ENCODE assay signal across 21 mouse cellular contexts in the genomic region with DNA sequence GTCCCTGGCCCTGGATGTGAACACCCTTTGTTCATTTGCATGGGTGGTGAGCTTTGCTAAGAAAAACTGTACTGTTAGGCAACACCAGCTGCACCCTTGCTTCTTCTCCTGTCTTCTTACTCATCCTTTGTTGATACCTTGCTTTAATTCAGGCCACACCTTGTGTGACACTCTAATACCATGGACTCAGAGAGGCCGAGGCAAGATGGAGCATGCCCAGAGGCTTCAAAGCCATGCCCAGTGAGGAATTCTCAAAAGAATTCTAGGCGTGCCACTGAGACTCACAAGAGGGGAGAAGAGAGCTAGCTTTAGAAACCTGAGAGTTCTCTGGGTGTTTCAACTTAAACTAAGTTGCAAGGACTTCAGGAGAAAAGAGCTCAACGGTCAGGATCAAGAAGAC. TPM values are rescaled to one million over a fixed set of nuclear protein-coding genes. Genes with fewer than 3 reads are reported as not detected.
A peak's percentile ranks its signal among the peaks of the same experiment; 100 is the strongest.
DNase-seq lines count a peak whose midpoint lies in the region; ATAC-seq and TF ChIP-seq lines count a peak whose summit lies in the region.
"Had no signal": no experiment of that assay in that cellular context is flagged by ENCODE, and none has a peak within 500 bp of the region (broad histone marks: within the 10 kb centered on the region; RNA-seq: fewer than 3 reads in every experiment).

No protein-coding gene starts in this region.

- H3K27ac ChIP-seq in forebrain, embryonic 15.5 days (replicated peaks) = peak overlapping the region; percentile 56
- no peak overlapping the region for H3K27ac ChIP-seq in forebrain, embryonic 14.5 days (ENCODE audit: low read depth, low read length)
- H3K27ac ChIP-seq in limb, embryonic 11.5 days (replicated peaks; ENCODE audit: low read depth, low read length) = no peak overlapping the region
- no peak overlapping the region for H3K27ac ChIP-seq in limb, embryonic 10.5 days
- H3K27ac ChIP-seq in stomach, postnatal 0 days (replicated peaks) = peak overlapping the region; percentile 19; the same call in 1 of the 2 replicates
- H3K27ac ChIP-seq: forebrain, embryonic 13.5 days; heart, embryonic 13.5 days; hindbrain, embryonic 12.5 days had no signal

- 77% methylated on average over 3 of the region's 3 CpGs for WGBS in forebrain, embryonic 15.5 days
- WGBS in forebrain, embryonic 14.5 days = 80% methylated on average over 3 of the region's 3 CpGs
- WGBS in limb, embryonic 11.5 days = 69% methylated on average over 3 of the region's 3 CpGs
- WGBS in limb, embryonic 10.5 days = 67% methylated on average over 3 of the region's 3 CpGs
- WGBS in stomach, postnatal 0 days = 51% methylated on average over 3 of the region's 3 CpGs

- DNase-seq in forebrain, embryonic 14.5 days (ENCODE audit: low spot score) = no peak
- peak; percentile 21 for DNase-seq in limb, embryonic 11.5 days (ENCODE audit: low spot score)
- DNase-seq in limb, embryonic 10.5 days (ENCODE audit: low spot score) = no peak
- DNase-seq in ZHBTc4 (ENCODE audit: low read depth, low spot score) = peak; percentile 81
- DNase-seq in stomach, postnatal 0 days (ENCODE audit: low spot score) = no peak
- DNase-seq in left cerebral cortex, postnatal 4 days = no peak
- DNase-seq in cerebellum, postnatal 10 days = no peak
- DNase-seq: adrenal gland, postnatal 10 days; cerebellum, adult 11 months; cerebellum, adult 9-10 months; cerebellum, postnatal 36 days; gastrocnemius, postnatal 14 days; heart, postnatal 4 days; kidney, adult 11 months had no signal

- H3K27me3 ChIP-seq in forebrain, embryonic 15.5 days = no peaks in the 10 kb centered on the region
- H3K27me3 ChIP-seq in forebrain, embryonic 14.5 days (replicated peaks; ENCODE audit: control insufficient read depth, insufficient read depth, low read length) = no peaks in the 10 kb centered on the region
- no peaks in the 10 kb centered on the region for H3K27me3 ChIP-seq in limb, embryonic 11.5 days (ENCODE audit: control insufficient read depth, insufficient read depth, low read length)
- H3K27me3 ChIP-seq in limb, embryonic 10.5 days (ENCODE audit: low read depth, poor library complexity, severe bottlenecking) = no peaks in the 10 kb centered on the region
- no peaks in the 10 kb centered on the region for H3K27me3 ChIP-seq in stomach, postnatal 0 days (ENCODE audit: control insufficient read depth, insufficient read depth, low read length)
- H3K27me3 ChIP-seq: CH12.LX; forebrain, embryonic 13.5 days; heart, embryonic 13.5 days; hindbrain, embryonic 12.5 days had no signal

- no peak overlapping the region for H3K4me2 ChIP-seq in forebrain, embryonic 15.5 days (replicated peaks)
- no peak overlapping the region for H3K4me2 ChIP-seq in forebrain, embryonic 14.5 days (ENCODE audit: low read length)
- no peak overlapping the region for H3K4me2 ChIP-seq in limb, embryonic 11.5 days (ENCODE audit: low read depth, severe bottlenecking)
- no peak overlapping the region for H3K4me2 ChIP-seq in stomach, postnatal 0 days (replicated peaks; ENCODE audit: low read depth)
- H3K4me2 ChIP-seq: forebrain, embryonic 13.5 days; heart, embryonic 13.5 days; hindbrain, embryonic 12.5 days had no signal

- no peaks in the 10 kb centered on the region for H3K9me3 ChIP-seq in forebrain, embryonic 15.5 days
- no peaks in the 10 kb centered on the region for H3K9me3 ChIP-seq in forebrain, embryonic 14.5 days (replicated peaks; ENCODE audit: control insufficient read depth, low read length)
- no peaks in the 10 kb centered on the region for H3K9me3 ChIP-seq in limb, embryonic 11.5 days (ENCODE audit: control insufficient read depth, low read length)
- no peaks in the 10 kb centered on the region for H3K9me3 ChIP-seq in limb, embryonic 10.5 days (replicated peaks)
- H3K9me3 ChIP-seq in stomach, postnatal 0 days (ENCODE audit: control insufficient read depth, low read length) = no peaks in the 10 kb centered on the region
- H3K9me3 ChIP-seq: forebrain, embryonic 13.5 days; heart, embryonic 13.5 days; hindbrain, embryonic 12.5 days had no signal

- H3K9ac ChIP-seq in forebrain, embryonic 15.5 days (replicated peaks) = no peak overlapping the region
- H3K9ac ChIP-seq in forebrain, embryonic 14.5 days (ENCODE audit: low read length) = no peak overlapping the region
- H3K9ac ChIP-seq in limb, embryonic 11.5 days (ENCODE audit: low read length) = no peak overlapping the region
- no peak overlapping the region for H3K9ac ChIP-seq in stomach, postnatal 0 days (ENCODE audit: low read length)
- H3K9ac ChIP-seq: forebrain, embryonic 13.5 days; heart, embryonic 13.5 days; hindbrain, embryonic 12.5 days had no signal

- peak; percentile 25; the same call in 1 of the 2 replicates for TF ChIP-seq CTCF in stomach, postnatal 0 days (IDR thresholded peaks at IDR 0.05; ENCODE audit: low read depth)

- no peak overlapping the region for H3K4me3 ChIP-seq in forebrain, embryonic 15.5 days
- H3K4me3 ChIP-seq in forebrain, embryonic 14.5 days (ENCODE audit: low read depth, low read length) = no peak overlapping the region
- no peak overlapping the region for H3K4me3 ChIP-seq in limb, embryonic 11.5 days (ENCODE audit: low read depth, low read length)
- H3K4me3 ChIP-seq in limb, embryonic 10.5 days = no peak overlapping the region
- H3K4me3 ChIP-seq in stomach, postnatal 0 days (ENCODE audit: low read depth, low read length) = no peak overlapping the region
- H3K4me3 ChIP-seq: forebrain, embryonic 13.5 days; heart, embryonic 13.5 days; hindbrain, embryonic 12.5 days had no signal

- H3K36me3 ChIP-seq in forebrain, embryonic 15.5 days = no peaks in the 10 kb centered on the region
- H3K36me3 ChIP-seq in forebrain, embryonic 14.5 days (ENCODE audit: control insufficient read depth, insufficient read depth, low read length) = no peaks in the 10 kb centered on the region
- no peaks in the 10 kb centered on the region for H3K36me3 ChIP-seq in limb, embryonic 11.5 days (ENCODE audit: control insufficient read depth, insufficient read depth, low read length)
- no peaks in the 10 kb centered on the region for H3K36me3 ChIP-seq in limb, embryonic 10.5 days
- no peaks in the 10 kb centered on the region for H3K36me3 ChIP-seq in stomach, postnatal 0 days (ENCODE audit: control insufficient read depth, insufficient read depth, low read length)
- H3K36me3 ChIP-seq: heart, embryonic 13.5 days; hindbrain, embryonic 12.5 days had no signal

- ATAC-seq in forebrain, embryonic 15.5 days (replicated peaks) = no peak
- ATAC-seq in forebrain, embryonic 14.5 days = no peak
- ATAC-seq in limb, embryonic 11.5 days (ENCODE audit: insufficient number of reproducible peaks, low FRiP score, low TSS enrichment, low read depth) = no peak
- no peak for ATAC-seq in stomach, postnatal 0 days (ENCODE audit: low FRiP score, low TSS enrichment)
- ATAC-seq: hindbrain, embryonic 16.5 days; inflammation-experienced regulatory T-cells, adult 6 months had no signal

- TF ChIP-seq EP300 in stomach, postnatal 0 days (optimal IDR thresholded peaks at IDR 0.05) = no peak

- no peaks in the 10 kb centered on the region for H3K4me1 ChIP-seq in forebrain, embryonic 15.5 days
- H3K4me1 ChIP-seq in forebrain, embryonic 14.5 days (ENCODE audit: control insufficient read depth, insufficient read depth, low read length) = no peaks in the 10 kb centered on the region
- H3K4me1 ChIP-seq in limb, embryonic 11.5 days (ENCODE audit: control insufficient read depth, insufficient read depth, low read length) = no peaks in the 10 kb centered on the region
- no peaks in the 10 kb centered on the region for H3K4me1 ChIP-seq in limb, embryonic 10.5 days
- no peaks in the 10 kb centered on the region for H3K4me1 ChIP-seq in stomach, postnatal 0 days (replicated peaks; ENCODE audit: control insufficient read depth, insufficient read depth)
- H3K4me1 ChIP-seq: forebrain, embryonic 13.5 days; heart, embryonic 13.5 days; hindbrain, embryonic 12.5 days had no signal

- intact Hi-C loops in left cerebral cortex, postnatal 4 days (cut with DNase I) = no loop called here

RNA-seq across cellular contexts. Expression of a gene that starts 33.0 kb away (rescaled TPM):
- 74.2 and 84.1 TPM in 2 replicates for polyA plus RNA-seq in forebrain, embryonic 15.5 days (2015; fragmentation: Nextera tagmentation; extraction: Ambion mirVana)
- polyA plus RNA-seq in forebrain, embryonic 14.5 days (2014; fragmentation: Nextera tagmentation; extraction: Ambion mirVana) = 20.7 and 20.9 TPM in 2 replicates
- 51.8 and 57.1 TPM in 2 replicates for polyA plus RNA-seq in limb, embryonic 11.5 days (2014; fragmentation: Nextera tagmentation; extraction: Ambion mirVana)
- polyA plus RNA-seq in limb, embryonic 10.5 days (2016; fragmentation: Nextera tagmentation; extraction: Ambion mirVana) = 46.2 and 53.6 TPM in 2 replicates
- polyA plus RNA-seq in stomach, postnatal 0 days (2015; fragmentation: Nextera tagmentation; extraction: Ambion mirVana) = 59.7 and 60.9 TPM in 2 replicates
- 100 to 1,000 TPM; 108 to 112 TPM for total RNA-seq in left cerebral cortex, postnatal 4 days (2021)

Comparison
In these comparisons a context has a peak if more than half of its experiments do, and no peak if none do; other contexts are left out.
1. H3K27ac ChIP-seq: peak in forebrain, embryonic 15.5 days (single experiment) and stomach, postnatal 0 days (single experiment); none in forebrain, embryonic 14.5 days (single experiment), limb, embryonic 11.5 days (single experiment) and limb, embryonic 10.5 days (single experiment).
2. DNase-seq: peak in limb, embryonic 11.5 days (single experiment) and ZHBTc4 (single experiment); none in forebrain, embryonic 14.5 days (single experiment), limb, embryonic 10.5 days (single experiment), stomach, postnatal 0 days (single experiment), left cerebral cortex, postnatal 4 days (single experiment) and cerebellum, postnatal 10 days (0 of 2).